Mouse (Mus musculus) myocyte (in vitro differentiated cells): ENCODE measurements around the gene Camta1.

Experiments used
- POLR2A ChIP-seq: IDR thresholded peaks from one replicate; pipeline ENCODE4 v1.6.1; 2011; ENCODE audit warnings: low read depth, mild to moderate bottlenecking, control low read depth, moderate library complexity; ENCODE audit not compliant: insufficient read length
- POLR2AphosphoS2 ChIP-seq: IDR thresholded peaks from one replicate; pipeline ENCODE4 v1.6.1; 2011; ENCODE audit warnings: low read depth, control low read depth; ENCODE audit not compliant: insufficient read length
- USF1 ChIP-seq: IDR thresholded peaks from one replicate; pipeline ENCODE4 v1.6.1; 2011; ENCODE audit warnings: low read depth, mild to moderate bottlenecking, control low read depth, moderate library complexity

GRCm38 (mm10) chr4:151448341-151448740 is 413.3 kb downstream of the Camta1 start:
- TF ChIP-seq POLR2A (no peak), USF1 (no peak), POLR2AphosphoS2 (no peak)
